Mouse (Mus musculus) heart, postnatal 36 days (tissue): Measurements from ENCODE around the gene Tnrc18. TPM values are rescaled to one million over a fixed set of nuclear protein-coding genes. Genes with fewer than 3 reads are reported as not detected.
"Not testable (repeated sequence)": the region's sequence is repeated elsewhere in the genome, so short reads cannot be mapped to it uniquely, and the experiment has no call there.

ENCODE experiments used
- DNase-seq, 2 experiments: peaks; one replicate each; pipeline ENCODE4 v3.0.0; 2021 to 2022
- intact Hi-C: fragments of 180-260 bp; cut with DNase I; formaldehyde crosslinking; loops from one replicate; pipeline ENCODE4 v1.15.1; 2025
- total RNA-seq, 2 experiments: library from RNA; stranded (reverse); gene quantifications; 2 replicates each; pipeline ENCODE4 v1.2.3; 2021

Gene Tnrc18
- total RNA-seq, result 10 to 100 TPM; 55.4 to 62.3 TPM

GRCm38 (mm10) chr5:142817524-142818434, at the start of gene Tnrc18:
Tnrc18 (minus strand) TSS chr5:142817662.
- intact Hi-C loops, result loop anchor here (2.0 to 10.0 kb wide), 2 partner anchors 87 to 707 kb away; partner anchors contain the start of gene Rac1

GRCm38 (mm10) chr5:142857763-142858229, 40.3 kb upstream of the Tnrc18 start:
- DNase-seq, result peak in 1 of 2 experiments; percentile 22
- intact Hi-C loops, result no loop called here

More at GRCm38 (mm10) chr5:142817524-142818434, at the start of gene Tnrc18:
- peak; percentile 99 to 100 for DNase-seq

GRCm38 (mm10) chr5:142856408-142856807, 38.9 kb upstream of the Tnrc18 start:
- intact Hi-C loops, result no loop called here
- no peak for DNase-seq

- peak; percentile 24 to 48 for DNase-seq
- intact Hi-C loops, result no loop called here
Measured at GRCm38 (mm10) chr5:142854877-142855276, 37.4 kb upstream of the Tnrc18 start.

GRCm38 (mm10) chr5:142853585-142853984, 36.1 kb upstream of the Tnrc18 start:
- intact Hi-C loops, result no loop called here

GRCm38 (mm10) chr5:142851681-142852049, 34.2 kb upstream of the Tnrc18 start:
- DNase-seq, result no peak
- intact Hi-C loops, result no loop called here

More at GRCm38 (mm10) chr5:142853585-142853984, 36.1 kb upstream of the Tnrc18 start:
- DNase-seq, result no peak

GRCm38 (mm10) chr5:142850916-142851680, 33.6 kb upstream of the Tnrc18 start:
- DNase-seq, result no peak
- intact Hi-C loops, result no loop called here

- DNase-seq, result no peak
- intact Hi-C loops, result no loop called here
Measured at GRCm38 (mm10) chr5:142850476-142850875, 33.0 kb upstream of the Tnrc18 start.

GRCm38 (mm10) chr5:142848911-142849310, 31.4 kb upstream of the Tnrc18 start:
- intact Hi-C loops, result no loop called here
- no peak for DNase-seq

GRCm38 (mm10) chr5:142848149-142848548, 30.7 kb upstream of the Tnrc18 start:
- intact Hi-C loops, result no loop called here
- no peak for DNase-seq

- DNase-seq, result no peak
Measured at GRCm38 (mm10) chr5:142844467-142844866, 27.0 kb upstream of the Tnrc18 start.

GRCm38 (mm10) chr5:142842137-142842642, 24.7 kb upstream of the Tnrc18 start:
- intact Hi-C loops, result loop anchor here (1.0 kb wide), 2 partner anchors 74 to 119 kb away; no protein-coding TSS in a partner anchor
- peak; percentile 43 to 64 for DNase-seq

More at GRCm38 (mm10) chr5:142844467-142844866, 27.0 kb upstream of the Tnrc18 start:
- intact Hi-C loops, result no loop called here

- intact Hi-C loops, result loop anchor here (1.0 to 2.0 kb wide), 3 partner anchors 19 to 118 kb away; no protein-coding TSS in a partner anchor
- DNase-seq, result peak; percentile 17 to 21
Measured at GRCm38 (mm10) chr5:142841372-142842136, 24.1 kb upstream of the Tnrc18 start.

GRCm38 (mm10) chr5:142837427-142837826, 20.0 kb upstream of the Tnrc18 start:
- DNase-seq, intact Hi-C loops: not testable (repeated sequence)

- DNase-seq, result no peak
- intact Hi-C loops, result no loop called here
Measured at GRCm38 (mm10) chr5:142836891-142837290, 19.4 kb upstream of the Tnrc18 start.

- intact Hi-C loops, result no loop called here
- DNase-seq, result no peak
Measured at GRCm38 (mm10) chr5:142833646-142834438, 16.4 kb upstream of the Tnrc18 start.

GRCm38 (mm10) chr5:142826131-142826530, 8.7 kb upstream of the Tnrc18 start:
- intact Hi-C loops, result no loop called here
- DNase-seq, result no peak

- no peak for DNase-seq
- intact Hi-C loops, result no loop called here
Measured at GRCm38 (mm10) chr5:142825665-142826064, 8.2 kb upstream of the Tnrc18 start.

- intact Hi-C loops, result loop anchor here (5.0 kb wide), 1 partner anchor 108 kb away; no protein-coding TSS in a partner anchor
- DNase-seq, result no peak
Measured at GRCm38 (mm10) chr5:142824091-142824490, 6.6 kb upstream of the Tnrc18 start.
